Mouse (Mus musculus): ENCODE results near the gene Adam12. TPM values are rescaled to one million over a fixed set of nuclear protein-coding genes. Genes with fewer than 3 reads are reported as not detected.
A peak's percentile ranks its signal among the peaks of the same experiment; 100 is the strongest.

Gene Adam12
- polyA plus RNA-seq, 2 experiments: 17.0 to 18.1 TPM

GRCm38 (mm10) chr7:134181717-134182116, 50.2 kb downstream of the Adam12 start:
- no peak for TF ChIP-seq POLR2A (IDR thresholded peaks at IDR 0.05; ENCODE audit: borderline replicate concordance, extremely low read depth, insufficient read depth, insufficient read length)
- DNase-seq (ENCODE audit: low spot score): no peak
- no peak overlapping the region for H3K9ac ChIP-seq (ENCODE audit: low read depth, low read length, severe bottlenecking)
- no peaks in the 10 kb centered on the region for H3K36me3 ChIP-seq (ENCODE audit: control insufficient read depth, insufficient read depth, low read length)
- H3K9me3 ChIP-seq (ENCODE audit: control insufficient read depth, low read length): no peaks in the 10 kb centered on the region
- H3K27ac ChIP-seq (replicated peaks; ENCODE audit: low read depth, low read length): no peak overlapping the region
- 73% methylated on average over 1 of the region's 1 CpGs for WGBS
- no peaks in the 10 kb centered on the region for H3K27me3 ChIP-seq (ENCODE audit: control insufficient read depth, insufficient read depth, low read length)
- H3K4me1 ChIP-seq (ENCODE audit: control insufficient read depth, insufficient read depth, low read length): no peaks in the 10 kb centered on the region
- no peak for ATAC-seq (ENCODE audit: low FRiP score, low read depth)
- no peak overlapping the region for H3K4me2 ChIP-seq (replicated peaks; ENCODE audit: low read depth, low read length, severe bottlenecking)
- H3K4me3 ChIP-seq (replicated peaks; ENCODE audit: low read length): no peak overlapping the region

DNA sequence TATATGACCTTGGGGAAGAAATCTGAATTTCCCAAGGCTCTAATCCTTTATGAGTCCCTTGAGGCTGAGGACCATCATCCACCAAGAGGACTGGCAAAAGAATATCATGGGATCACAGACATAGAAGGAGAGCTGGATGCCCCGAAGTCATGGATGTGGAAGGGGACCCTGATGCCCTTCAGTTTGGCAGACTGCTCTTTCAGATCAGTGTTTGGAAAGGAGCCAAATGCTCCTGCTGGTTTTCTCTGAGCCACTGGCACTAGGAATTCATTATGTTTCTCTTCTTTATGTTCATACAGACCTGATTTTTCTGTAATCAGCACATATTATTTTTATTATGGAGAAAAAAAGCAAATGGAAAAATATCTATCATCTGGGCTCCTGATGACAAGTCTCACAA, 50.9 kb downstream of the Adam12 start:
- no peak for TF ChIP-seq POLR2A (IDR thresholded peaks at IDR 0.05; ENCODE audit: borderline replicate concordance, extremely low read depth, insufficient read depth, insufficient read length)
- DNase-seq (ENCODE audit: low spot score) (no peak), ATAC-seq (ENCODE audit: low FRiP score, low read depth) (no peak)
- no peaks in the 10 kb centered on the region for H3K4me1 ChIP-seq (ENCODE audit: control insufficient read depth, insufficient read depth, low read length)
- 71% methylated on average over 1 of the region's 1 CpGs for WGBS
- H3K9ac ChIP-seq (ENCODE audit: low read depth, low read length, severe bottlenecking): no peak overlapping the region
- no peaks in the 10 kb centered on the region for H3K36me3 ChIP-seq (ENCODE audit: control insufficient read depth, insufficient read depth, low read length)
- H3K4me3 ChIP-seq (replicated peaks; ENCODE audit: low read length): no peak overlapping the region
- H3K27me3 ChIP-seq (ENCODE audit: control insufficient read depth, insufficient read depth, low read length): no peaks in the 10 kb centered on the region
- no peak overlapping the region for H3K4me2 ChIP-seq (replicated peaks; ENCODE audit: low read depth, low read length, severe bottlenecking)
- no peak overlapping the region for H3K27ac ChIP-seq (replicated peaks; ENCODE audit: low read depth, low read length)
- no peaks in the 10 kb centered on the region for H3K9me3 ChIP-seq (ENCODE audit: control insufficient read depth, low read length)

- ATAC-seq (ENCODE audit: low FRiP score, low read depth): no peak
- no peaks in the 10 kb centered on the region for H3K9me3 ChIP-seq (ENCODE audit: control insufficient read depth, low read length)
Observed at GRCm38 (mm10) chr7:134177051-134177450, 54.9 kb downstream of the Adam12 start.

GRCm38 (mm10) chr7:134175201-134175600, 56.7 kb downstream of the Adam12 start:
- TF ChIP-seq POLR2A (IDR thresholded peaks at IDR 0.05; ENCODE audit: borderline replicate concordance, extremely low read depth, insufficient read depth, insufficient read length): no peak
- Histone ChIP-seq H3K27ac (replicated peaks; ENCODE audit: low read depth, low read length) (no peak overlapping the region), H3K36me3 (ENCODE audit: control insufficient read depth, insufficient read depth, low read length) (no peaks in the 10 kb centered on the region), H3K4me3 (replicated peaks; ENCODE audit: low read length) (no peak overlapping the region), H3K27me3 (ENCODE audit: control insufficient read depth, insufficient read depth, low read length) (no peaks in the 10 kb centered on the region), H3K4me2 (replicated peaks; ENCODE audit: low read depth, low read length, severe bottlenecking) (no peak overlapping the region), H3K4me1 (ENCODE audit: control insufficient read depth, insufficient read depth, low read length) (peaks cover 8% of the 10 kb centered on the region; the same call in 1 of the 2 replicates), H3K9me3 (ENCODE audit: control insufficient read depth, low read length) (no peaks in the 10 kb centered on the region), H3K9ac (ENCODE audit: low read depth, low read length, severe bottlenecking) (no peak overlapping the region)
- no peak for DNase-seq (ENCODE audit: low spot score)
- WGBS: 86% methylated on average over 4 of the region's 4 CpGs
- ATAC-seq (ENCODE audit: low FRiP score, low read depth): no peak

More at GRCm38 (mm10) chr7:134177051-134177450, 54.9 kb downstream of the Adam12 start:
- Histone ChIP-seq H3K4me2 (replicated peaks; ENCODE audit: low read depth, low read length, severe bottlenecking) (no peak overlapping the region), H3K36me3 (ENCODE audit: control insufficient read depth, insufficient read depth, low read length) (no peaks in the 10 kb centered on the region), H3K4me1 (ENCODE audit: control insufficient read depth, insufficient read depth, low read length) (peaks cover 8% of the 10 kb centered on the region; the same call in 1 of the 2 replicates), H3K27me3 (ENCODE audit: control insufficient read depth, insufficient read depth, low read length) (no peaks in the 10 kb centered on the region), H3K4me3 (replicated peaks; ENCODE audit: low read length) (no peak overlapping the region), H3K27ac (replicated peaks; ENCODE audit: low read depth, low read length) (no peak overlapping the region), H3K9ac (ENCODE audit: low read depth, low read length, severe bottlenecking) (no peak overlapping the region)
- no peak for DNase-seq (ENCODE audit: low spot score)
- no peak for TF ChIP-seq POLR2A (IDR thresholded peaks at IDR 0.05; ENCODE audit: borderline replicate concordance, extremely low read depth, insufficient read depth, insufficient read length)
- 63% methylated on average over 2 of the region's 2 CpGs for WGBS

- TF ChIP-seq POLR2A (IDR thresholded peaks at IDR 0.05; ENCODE audit: borderline replicate concordance, extremely low read depth, insufficient read depth, insufficient read length): no peak
- H3K4me2 ChIP-seq (replicated peaks; ENCODE audit: low read depth, low read length, severe bottlenecking): no peak overlapping the region
- ATAC-seq (ENCODE audit: low FRiP score, low read depth): peak; percentile 83
- H3K4me3 ChIP-seq (replicated peaks; ENCODE audit: low read length): no peak overlapping the region
- peaks cover 8% of the 10 kb centered on the region; the same call in 1 of the 2 replicates for H3K4me1 ChIP-seq (ENCODE audit: control insufficient read depth, insufficient read depth, low read length)
- H3K27me3 ChIP-seq (ENCODE audit: control insufficient read depth, insufficient read depth, low read length): no peaks in the 10 kb centered on the region
- 0 out of 2 replicates have a peak overlapping the region, but pooled peaks have one; percentile 26 for H3K27ac ChIP-seq (replicated peaks; ENCODE audit: low read depth, low read length)
- H3K36me3 ChIP-seq (ENCODE audit: control insufficient read depth, insufficient read depth, low read length): no peaks in the 10 kb centered on the region
- 46% methylated on average over 14 of the region's 14 CpGs for WGBS
- no peak overlapping the region for H3K9ac ChIP-seq (ENCODE audit: low read depth, low read length, severe bottlenecking)
- no peaks in the 10 kb centered on the region for H3K9me3 ChIP-seq (ENCODE audit: control insufficient read depth, low read length)
- peak; percentile 55 for DNase-seq (ENCODE audit: low spot score)
Observed at GRCm38 (mm10) chr7:134173442-134174090, 58.4 kb downstream of the Adam12 start.

Measured in limb, embryonic 14.5 days (tissue).